Mouse (Mus musculus) liver, adult 2 months (tissue): ENCODE results near the gene Exoc8.

Source experiments
- CTCF ChIP-seq: fragments of 200-500 bp; IDR thresholded peaks from 2 replicates; pipeline ENCODE4 v1.5.1; 2011; ENCODE audit warnings: low read depth, low read length, control low read depth
- POLR2A ChIP-seq: fragments of 200-500 bp; IDR thresholded peaks from 2 replicates; pipeline ENCODE4 v1.6.1; 2011; ENCODE audit warnings: low read length, control low read depth; ENCODE audit not compliant: insufficient read depth; ENCODE audit errors: extremely low read depth

DNA sequence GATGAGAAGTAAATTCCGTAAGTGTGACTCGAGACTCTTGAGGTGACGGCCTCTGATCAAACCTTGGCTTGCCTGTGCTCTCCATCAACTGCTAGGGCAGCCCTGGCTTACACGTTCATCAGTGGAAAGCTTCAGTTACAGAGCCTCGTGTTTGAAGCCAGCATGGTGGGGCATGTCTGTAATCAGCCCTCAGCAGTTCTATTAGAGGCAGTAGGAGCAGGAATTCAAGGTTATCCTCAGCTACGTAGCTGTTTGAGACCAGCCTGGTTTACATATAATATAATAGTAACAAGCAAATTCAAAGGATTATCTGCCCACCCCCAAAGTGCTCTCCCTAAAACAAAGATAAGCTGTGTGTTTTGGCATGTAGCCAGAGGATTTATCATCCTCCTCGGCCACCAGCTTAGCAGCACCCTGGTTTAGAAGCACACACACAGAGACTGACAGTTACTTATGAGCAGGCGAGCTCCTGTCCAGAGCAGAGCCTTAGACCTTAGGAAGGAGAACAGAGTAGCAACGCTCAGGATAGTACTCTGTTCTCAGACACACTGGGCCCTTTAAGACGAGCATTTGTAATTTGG, 18.5 kb downstream of the Exoc8 start:
- TF ChIP-seq POLR2A, result no peak
- TF ChIP-seq CTCF, result no peak
